Mouse (Mus musculus): ENCODE data around the gene Olfr52.
"Not testable (repeated sequence)": the region's sequence is repeated elsewhere in the genome, so short reads cannot be mapped to it uniquely, and the experiment has no call there.

The Olfr52 gene

DNA sequence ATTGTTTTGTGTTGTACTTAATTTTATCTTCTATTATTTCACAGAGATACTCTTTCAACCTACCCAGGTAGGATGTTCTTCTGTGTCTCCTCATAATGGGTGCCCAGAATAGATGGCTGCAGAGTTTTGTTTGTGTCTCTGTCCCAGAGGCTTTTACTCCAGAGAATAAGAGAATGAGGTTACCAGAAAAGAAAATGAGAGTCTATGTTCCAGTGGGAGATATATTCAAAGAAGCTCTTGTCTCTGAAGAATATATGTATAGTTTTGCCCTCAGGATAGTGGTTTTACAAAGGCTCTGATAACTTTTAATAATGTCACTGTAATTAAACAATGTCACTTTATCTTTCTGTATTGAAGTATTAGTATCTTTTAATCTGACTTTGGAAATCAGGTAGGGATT lies at the start of gene Olfr52:
Gene Olfr52 (minus strand): TSS at position 101 of the 400 bp plus-strand sequence.
- no peak for DNase-seq (ENCODE audit: low read depth, low spot score)

DNA sequence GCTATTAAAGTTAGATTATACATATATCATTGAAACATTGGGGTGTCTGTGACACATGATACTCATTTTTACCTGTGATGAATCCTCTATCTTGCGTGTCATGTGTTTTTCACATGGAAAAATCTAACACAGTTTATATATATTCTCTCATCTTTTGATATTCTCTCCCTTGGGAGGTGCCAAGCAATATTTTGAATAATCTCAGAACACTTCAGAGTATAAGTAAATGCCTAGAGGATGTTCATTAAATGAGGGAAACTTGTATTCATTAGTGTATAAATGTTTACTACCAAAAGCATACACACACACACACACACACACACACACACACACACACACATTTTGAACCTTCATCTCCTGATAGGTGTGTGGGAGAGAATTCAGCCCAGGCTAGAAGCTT lies 45.8 kb upstream of the Olfr52 start, which contains the start of gene Olfr1047:
Gene Olfr1047 (minus strand): TSS at position 101 of the 400 bp plus-strand sequence.
- no peak for DNase-seq (ENCODE audit: low read depth, low spot score)

DNA sequence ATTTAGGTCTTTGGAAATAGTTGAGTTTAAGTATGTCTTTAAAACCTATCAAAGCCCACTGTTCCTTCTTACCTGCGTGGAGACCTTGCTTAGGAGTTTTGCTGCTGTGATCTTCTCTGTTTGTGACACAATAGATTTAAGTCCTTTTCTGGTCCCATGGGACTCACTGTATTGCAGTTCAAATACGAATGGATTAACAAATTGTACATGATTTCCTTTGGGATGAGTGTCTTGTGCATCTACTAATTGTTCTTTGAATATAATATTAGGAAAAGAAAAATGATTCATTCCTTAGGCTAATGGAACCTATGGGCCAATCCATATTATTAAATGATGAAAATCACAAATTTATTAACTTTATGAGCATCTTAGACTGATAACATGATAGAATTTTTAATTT lies 33.7 kb upstream of the Olfr52 start, which contains the start of gene Olfr1046:
Gene Olfr1046 (minus strand): TSS at position 101 of the 400 bp plus-strand sequence.
- DNase-seq (ENCODE audit: low read depth, low spot score) = no peak

DNA sequence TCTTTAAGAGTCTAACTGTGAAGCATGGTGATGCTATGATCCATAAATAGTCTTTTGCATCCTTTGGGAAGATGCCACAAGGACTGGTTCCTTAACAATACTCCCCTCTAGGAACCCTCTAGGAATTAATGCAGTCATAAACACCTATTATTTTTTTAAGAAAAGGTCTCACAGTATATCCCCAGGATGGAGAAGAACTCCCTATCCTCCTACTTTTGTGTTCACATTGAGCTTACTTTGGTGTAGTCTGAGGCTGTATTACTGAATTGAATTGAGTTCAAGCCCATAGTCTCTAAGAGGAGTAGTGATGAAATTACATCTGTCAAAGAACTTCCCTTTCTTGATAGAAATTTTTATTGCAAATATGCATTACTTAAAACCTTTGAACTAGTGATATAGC lies 17.4 kb upstream of the Olfr52 start, which contains the start of gene Olfr1045:
Gene Olfr1045 (minus strand): TSS at position 101 of the 400 bp plus-strand sequence.
- DNase-seq (ENCODE audit: low read depth, low spot score) = no peak

DNA sequence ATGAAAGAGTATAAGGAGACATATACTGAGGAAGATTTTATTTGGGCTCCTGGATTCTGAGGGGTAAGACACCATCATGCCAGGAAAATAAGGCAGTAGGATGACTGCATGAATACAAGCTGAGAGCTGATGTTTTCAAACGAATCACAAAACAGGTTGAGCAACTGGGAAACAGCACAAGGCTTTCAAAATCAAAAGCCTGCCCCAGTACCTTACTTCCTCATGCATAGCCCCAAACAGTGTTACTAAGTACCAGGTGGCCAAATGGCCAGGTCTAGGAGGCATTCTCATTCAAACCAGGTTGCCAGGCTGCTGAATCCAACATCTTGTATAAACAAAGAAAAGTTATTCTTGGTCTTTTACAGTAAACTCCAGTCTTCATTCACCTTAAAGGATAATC lies 10.4 kb upstream of the Olfr52 start:
- DNase-seq (ENCODE audit: low read depth, low spot score) = no peak

DNA sequence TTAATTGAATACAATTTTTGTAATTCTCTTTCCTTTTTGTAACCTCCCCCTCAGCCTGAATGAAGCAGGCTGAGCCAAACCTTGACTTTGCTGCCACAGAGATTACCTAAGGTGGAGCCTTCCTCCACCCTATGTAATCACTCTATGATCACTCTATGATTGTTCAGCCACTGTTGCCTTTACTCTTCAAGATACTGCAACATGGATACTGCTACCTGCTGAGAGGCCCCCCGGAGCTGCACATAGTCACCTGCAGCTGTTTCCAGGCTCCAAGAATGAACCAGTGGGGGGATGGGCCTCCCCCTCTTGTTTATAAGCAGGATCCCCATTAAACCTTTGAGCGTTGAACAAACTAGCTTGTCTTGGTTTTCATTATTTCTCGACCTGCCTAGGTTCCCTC lies 5.5 kb downstream of the Olfr52 start:
- no peak for DNase-seq (ENCODE audit: low read depth, low spot score)

DNA sequence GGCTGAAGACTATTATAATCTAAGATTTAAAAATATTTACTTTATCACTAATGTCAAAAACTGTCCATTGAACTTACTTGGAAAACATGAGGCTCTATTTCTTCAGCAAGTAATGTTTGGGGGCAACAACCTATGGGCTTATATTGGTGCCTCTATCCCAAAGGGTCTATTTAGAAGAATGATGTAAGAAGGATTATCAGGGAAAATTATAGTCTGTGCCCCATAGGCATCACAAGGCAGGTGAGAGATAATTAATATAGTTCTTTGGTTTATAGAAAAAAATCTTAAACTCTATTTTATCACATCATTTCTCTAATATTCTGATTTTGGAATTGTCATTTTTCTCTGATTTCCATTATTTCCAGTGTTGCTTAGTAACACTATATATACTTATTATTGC lies 7.8 kb downstream of the Olfr52 start, which contains the start of gene Olfr1044:
Gene Olfr1044 (minus strand): TSS at position 101 of the 400 bp plus-strand sequence.
- no peak for DNase-seq (ENCODE audit: low read depth, low spot score)

DNA sequence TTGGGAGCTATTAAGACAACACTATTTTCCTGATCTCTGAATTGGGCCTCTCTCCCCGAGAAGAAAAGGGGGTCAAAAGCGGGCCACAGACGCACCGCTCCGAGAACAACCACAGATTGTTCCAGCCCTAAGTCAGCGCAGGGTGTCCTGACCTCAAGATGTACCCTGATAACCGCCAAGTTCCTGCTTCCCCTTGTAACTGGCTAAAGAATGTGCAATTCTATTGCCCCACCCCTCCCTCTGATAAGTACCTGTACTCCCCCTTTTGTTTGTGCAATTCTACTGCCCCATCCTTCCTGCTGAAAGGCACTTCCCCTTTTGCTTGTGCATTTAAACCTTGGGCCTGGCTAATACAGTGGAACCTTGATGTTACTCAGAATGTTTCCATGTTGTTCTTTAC lies 10.1 kb downstream of the Olfr52 start:
- not testable (repeated sequence) for DNase-seq (ENCODE audit: low read depth, low spot score)

DNA sequence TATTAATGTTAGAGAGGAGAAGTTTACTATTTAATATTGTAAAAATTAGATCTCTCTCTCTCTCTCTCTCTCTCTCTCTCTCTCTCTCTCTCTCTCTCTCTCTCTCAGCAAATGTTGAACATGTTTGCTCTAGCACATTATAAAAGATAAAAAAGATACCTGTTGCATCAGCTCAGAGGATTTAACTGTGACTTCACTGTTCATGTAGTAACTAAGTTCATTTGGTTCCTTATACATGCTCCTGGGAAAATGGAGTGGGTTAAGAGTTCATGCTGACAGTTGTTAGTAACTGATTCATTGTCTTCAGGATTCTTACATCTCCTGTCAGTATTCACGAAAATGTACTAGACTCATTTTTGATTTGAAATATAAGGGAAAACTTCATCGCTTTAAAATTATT lies 18.1 kb downstream of the Olfr52 start, which contains the start of gene Olfr1043:
Gene Olfr1043 (minus strand): TSS at position 101 of the 400 bp plus-strand sequence.
- no peak for DNase-seq (ENCODE audit: low read depth, low spot score)

DNA sequence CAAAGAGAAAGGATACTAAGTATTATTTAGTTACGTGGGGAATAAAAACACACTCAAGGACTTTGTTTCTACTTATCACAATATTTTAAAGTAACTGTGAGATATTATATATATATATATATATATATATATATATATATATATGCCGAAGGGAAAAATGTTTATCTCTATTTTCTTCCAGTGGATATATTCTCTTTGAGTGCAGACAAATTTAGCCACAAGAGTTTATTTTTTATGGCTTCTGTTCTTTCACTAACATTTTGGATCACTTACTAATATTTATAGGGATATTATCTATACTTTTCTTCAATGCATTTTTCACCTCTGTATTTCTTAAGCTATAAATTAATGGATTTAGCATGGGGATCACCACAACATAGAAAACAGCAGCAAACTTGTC lies 23.7 kb downstream of the Olfr52 start, which contains the start of gene Olfr1042:
Gene Olfr1042 (minus strand): TSS at position 101 of the 400 bp plus-strand sequence.
- DNase-seq (ENCODE audit: low read depth, low spot score) = no peak

DNA sequence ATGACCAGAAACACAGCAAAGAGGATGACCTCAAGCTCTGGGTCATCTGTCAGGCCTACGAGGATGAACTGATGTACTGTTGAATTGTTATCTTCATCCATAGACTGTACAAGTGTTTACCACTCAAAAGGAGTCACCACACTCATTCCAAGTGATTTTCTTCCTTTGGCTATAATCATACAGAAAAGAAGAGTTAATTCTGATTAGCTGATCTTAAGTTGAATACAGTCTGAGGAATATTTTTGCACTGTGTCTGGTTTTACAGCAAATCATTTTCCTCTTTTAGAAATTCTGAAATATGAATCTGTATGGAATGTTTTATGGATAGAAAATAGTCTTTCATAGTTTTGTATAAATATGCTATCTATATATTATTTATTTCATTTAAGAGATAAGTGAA lies 38.9 kb downstream of the Olfr52 start, which contains the start of gene Olfr1040:
Gene Olfr1040 (minus strand): TSS at position 101 of the 400 bp plus-strand sequence.
- no peak for DNase-seq (ENCODE audit: low read depth, low spot score)

DNA sequence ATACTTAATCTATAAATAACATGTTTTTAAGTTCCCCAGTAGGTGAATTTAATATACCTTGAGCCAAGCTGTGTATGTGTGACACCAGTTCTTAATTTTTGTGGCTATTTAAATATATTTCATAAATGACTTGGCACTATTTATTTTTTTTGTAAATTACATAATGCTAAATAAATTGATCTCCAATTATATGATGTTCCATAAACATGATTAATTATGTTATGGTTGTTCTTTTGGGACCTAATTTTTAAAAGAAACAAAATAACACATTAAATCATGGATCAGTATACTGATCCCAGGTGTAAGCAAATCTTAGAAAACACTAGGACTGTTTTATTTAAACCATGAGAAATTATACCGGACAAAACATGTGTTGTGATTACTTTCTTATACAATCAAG lies 49.7 kb downstream of the Olfr52 start, which contains the start of gene Olfr1039:
Gene Olfr1039 (minus strand): TSS at position 101 of the 400 bp plus-strand sequence.
- no peak for DNase-seq (ENCODE audit: low read depth, low spot score)

Measured in CD4-positive helper T cell, adult 2 months (primary cell).